Mouse (Mus musculus) limb, embryonic 11.5 days (tissue): Measurements from ENCODE around the gene Cntnap5c. TPM values are rescaled to one million over a fixed set of nuclear protein-coding genes. Genes with fewer than 3 reads are reported as not detected.

Experiments used
- ATAC-seq: fragments of 200-750 bp; cut with Nextera tagmentation; 2 replicates; pipeline ENCODE4 v1.8.0; 2017; ENCODE audit warnings: low read depth; ENCODE audit not compliant: insufficient number of reproducible peaks, low FRiP score, low TSS enrichment
- DNase-seq: peaks from one replicate; pipeline ENCODE4 v3.0.0-alpha.2; 2015; ENCODE audit warnings: low spot score
- H3K27ac ChIP-seq: fragments of 300-500 bp; sonication (generic); replicated peaks from 2 replicates; pipeline ENCODE4 v1.5.1; 2014; ENCODE audit warnings: low read depth, mild to moderate bottlenecking, low read length
- H3K27me3 ChIP-seq: fragments of 300-500 bp; sonication (generic); 2 replicates; pipeline ENCODE4 v1.6.1; 2014; ENCODE audit warnings: mild to moderate bottlenecking, low read length, mixed read lengths; ENCODE audit not compliant: control insufficient read depth, insufficient read depth
- H3K36me3 ChIP-seq: fragments of 300-500 bp; sonication (generic); 2 replicates; pipeline ENCODE4 v1.6.1; 2014; ENCODE audit warnings: mild to moderate bottlenecking, low read length, moderate library complexity, mixed read lengths; ENCODE audit not compliant: control insufficient read depth, insufficient read depth
- H3K4me1 ChIP-seq: fragments of 300-500 bp; sonication (generic); 2 replicates; pipeline ENCODE4 v1.6.1; 2014; ENCODE audit warnings: low read length, mixed read lengths; ENCODE audit not compliant: control insufficient read depth, insufficient read depth
- H3K4me2 ChIP-seq: fragments of 300-500 bp; sonication (generic); 2 replicates; pipeline ENCODE4 v1.6.1; 2014; ENCODE audit warnings: low read depth, mild to moderate bottlenecking, moderate library complexity; ENCODE audit not compliant: severe bottlenecking
- H3K4me3 ChIP-seq: fragments of 300-500 bp; sonication (generic); 2 replicates; pipeline ENCODE4 v1.5.1; 2014; ENCODE audit warnings: low read depth, low read length
- H3K9ac ChIP-seq: fragments of 300-500 bp; sonication (generic); 2 replicates; pipeline ENCODE4 v1.6.1; 2014; ENCODE audit warnings: mild to moderate bottlenecking, low read length
- H3K9me3 ChIP-seq: fragments of 300-500 bp; sonication (generic); 2 replicates; pipeline ENCODE4 v1.6.1; 2016; ENCODE audit warnings: low read length; ENCODE audit not compliant: control insufficient read depth
- WGBS: fragments of 180-500 bp; shearing (Covaris S2); extraction: QIAGEN DNeasy Blood & Tissue Kit; methylation state at CpG from one replicate; pipeline ENCODE4 v1.1.7; 2014; 5-methylcytosine and 5-hydroxymethylcytosine counted together
- polyA plus RNA-seq: library from polyadenylated mRNA; unstranded; fragments of >200 nt; fragmentation: Nextera tagmentation; extraction: Ambion mirVana; gene quantifications from 2 replicates; pipeline ENCODE4 v1.2.1, GENCODE M21; 2014

Cntnap5c gene
- polyA plus RNA-seq, 1 experiment from 2014 or later, result not detected

DNA sequence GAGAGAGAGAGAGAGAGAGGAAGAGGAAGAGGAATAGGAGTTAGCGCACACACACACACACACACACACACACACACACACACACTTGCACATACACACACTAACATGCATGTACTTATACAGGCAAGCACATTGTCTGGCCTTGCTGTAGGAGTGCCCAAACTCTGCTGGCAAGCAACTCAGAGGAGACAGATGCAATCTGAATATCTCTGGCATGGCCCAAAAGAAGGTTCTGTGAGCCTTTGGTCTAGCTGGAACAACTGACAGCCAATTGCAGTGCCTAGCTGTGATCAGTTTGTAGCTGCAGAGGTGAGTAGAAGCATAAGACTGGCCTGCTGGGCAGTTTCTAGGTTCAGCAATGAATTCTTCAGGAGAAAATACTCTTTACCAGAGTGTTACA, 313.3 kb downstream of the Cntnap5c start:
- H3K4me3 ChIP-seq, result no peak overlapping the region
- no peaks in the 10 kb centered on the region for H3K9me3 ChIP-seq
- no peak for DNase-seq
- no peak overlapping the region for H3K27ac ChIP-seq
- no peaks in the 10 kb centered on the region for H3K4me1 ChIP-seq
- ATAC-seq, result no peak
- H3K4me2 ChIP-seq, result no peak overlapping the region
- no peaks in the 10 kb centered on the region for H3K27me3 ChIP-seq
- H3K9ac ChIP-seq, result no peak overlapping the region
- WGBS, result 100% methylated on average over 1 of the region's 1 CpGs
- no peaks in the 10 kb centered on the region for H3K36me3 ChIP-seq

DNA sequence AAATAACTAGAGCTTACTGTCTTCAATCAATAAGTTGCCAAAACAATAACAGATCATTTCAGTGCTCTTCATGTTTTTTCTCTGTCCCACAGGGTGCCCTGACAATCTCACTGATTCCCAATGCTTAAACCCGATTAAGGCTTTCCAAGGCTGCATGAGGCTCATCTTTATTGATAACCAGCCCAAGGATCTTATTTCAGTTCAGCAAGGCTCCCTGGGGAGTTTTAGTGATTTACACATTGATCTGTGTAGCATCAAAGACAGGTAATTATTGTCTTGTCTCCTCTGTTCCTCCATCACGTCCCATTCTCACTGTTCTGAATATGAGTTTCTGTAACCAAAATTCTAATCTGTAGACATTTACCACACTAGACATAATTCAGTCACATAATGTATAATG, 335.1 kb downstream of the Cntnap5c start:
- Histone ChIP-seq H3K27ac (no peak overlapping the region), H3K4me1 (no peaks in the 10 kb centered on the region), H3K27me3 (no peaks in the 10 kb centered on the region), H3K4me2 (no peak overlapping the region), H3K9ac (no peak overlapping the region), H3K9me3 (no peaks in the 10 kb centered on the region), H3K4me3 (no peak overlapping the region), H3K36me3 (no peaks in the 10 kb centered on the region)
- DNase-seq, result no peak
- WGBS, result 76% methylated on average over 2 of the region's 2 CpGs
- ATAC-seq, result no peak

DNA sequence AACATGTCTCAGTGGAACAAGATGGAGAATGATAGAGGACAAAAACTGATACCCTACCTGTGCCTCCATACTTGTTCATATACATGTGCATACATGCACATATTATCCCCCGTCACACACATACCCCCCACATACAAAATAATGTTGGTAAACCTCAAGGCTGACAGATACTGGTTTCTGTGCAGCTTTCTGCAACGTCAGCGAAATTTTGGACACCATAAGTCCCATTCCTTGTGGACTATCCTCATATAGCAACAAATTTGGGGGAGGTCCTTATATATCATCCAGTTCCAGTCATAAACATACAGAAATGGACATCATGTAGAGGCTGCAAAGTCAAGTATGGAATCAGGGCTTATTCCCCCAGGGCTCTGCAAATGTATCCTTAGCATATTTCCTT, 338.5 kb downstream of the Cntnap5c start:
- DNase-seq, result no peak
- no peak overlapping the region for H3K4me3 ChIP-seq
- 87% methylated on average over 3 of the region's 3 CpGs for WGBS
- no peaks in the 10 kb centered on the region for H3K27me3 ChIP-seq
- no peaks in the 10 kb centered on the region for H3K36me3 ChIP-seq
- no peaks in the 10 kb centered on the region for H3K9me3 ChIP-seq
- no peak overlapping the region for H3K4me2 ChIP-seq
- H3K4me1 ChIP-seq, result no peaks in the 10 kb centered on the region
- no peak for ATAC-seq
- no peak overlapping the region for H3K9ac ChIP-seq
- H3K27ac ChIP-seq, result no peak overlapping the region

DNA sequence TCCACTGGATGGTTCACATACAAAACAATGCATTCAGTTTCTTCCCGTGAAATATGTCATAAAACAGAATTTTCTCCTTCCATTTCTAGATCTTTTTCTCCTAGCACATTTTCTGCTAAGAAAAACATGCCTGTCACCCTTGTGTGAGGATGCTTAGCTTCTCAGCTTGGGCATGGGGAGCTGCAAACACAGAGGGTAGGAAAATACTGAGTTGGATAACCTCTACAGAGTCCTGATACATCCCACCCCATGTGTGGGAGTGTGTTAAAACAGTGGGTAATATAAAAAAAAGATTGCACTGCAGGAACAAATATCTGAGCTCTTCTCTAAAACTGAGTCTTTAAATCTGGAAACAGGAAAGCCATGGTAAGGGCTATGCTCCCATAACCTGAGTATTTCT, 339.0 kb downstream of the Cntnap5c start:
- Histone ChIP-seq H3K4me1 (no peaks in the 10 kb centered on the region), H3K9ac (no peak overlapping the region), H3K36me3 (no peaks in the 10 kb centered on the region), H3K9me3 (no peaks in the 10 kb centered on the region), H3K27ac (no peak overlapping the region), H3K27me3 (no peaks in the 10 kb centered on the region), H3K4me3 (no peak overlapping the region), H3K4me2 (no peak overlapping the region)
- DNase-seq (no peak), ATAC-seq (no peak)
- WGBS, result 72% methylated on average over 1 of the region's 1 CpGs

DNA sequence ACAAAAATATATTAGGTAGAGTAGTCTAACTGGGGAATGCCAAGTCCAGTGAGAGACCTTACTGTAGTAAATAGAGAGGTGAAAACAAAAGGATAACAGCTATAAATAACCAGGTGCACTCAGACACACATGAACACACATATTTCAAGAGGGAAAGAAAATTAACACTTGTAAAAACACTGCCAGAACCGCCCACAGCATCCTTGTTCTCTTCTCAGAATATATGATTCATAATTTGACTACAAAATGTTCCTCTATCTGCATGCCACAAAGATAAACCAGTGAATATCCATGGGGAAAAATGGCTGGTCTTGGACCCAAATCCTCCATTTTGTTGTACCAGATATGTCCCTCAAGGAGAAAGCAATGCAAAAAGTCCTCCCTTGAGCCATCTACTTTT, 417.8 kb downstream of the Cntnap5c start:
- Histone ChIP-seq H3K9me3 (no peaks in the 10 kb centered on the region), H3K27ac (no peak overlapping the region), H3K27me3 (no peaks in the 10 kb centered on the region), H3K4me1 (no peaks in the 10 kb centered on the region), H3K4me2 (no peak overlapping the region), H3K9ac (no peak overlapping the region), H3K36me3 (no peaks in the 10 kb centered on the region), H3K4me3 (no peak overlapping the region)
- ATAC-seq, result no peak
- WGBS, result 80% methylated on average over 1 of the region's 1 CpGs
- DNase-seq, result no peak

DNA sequence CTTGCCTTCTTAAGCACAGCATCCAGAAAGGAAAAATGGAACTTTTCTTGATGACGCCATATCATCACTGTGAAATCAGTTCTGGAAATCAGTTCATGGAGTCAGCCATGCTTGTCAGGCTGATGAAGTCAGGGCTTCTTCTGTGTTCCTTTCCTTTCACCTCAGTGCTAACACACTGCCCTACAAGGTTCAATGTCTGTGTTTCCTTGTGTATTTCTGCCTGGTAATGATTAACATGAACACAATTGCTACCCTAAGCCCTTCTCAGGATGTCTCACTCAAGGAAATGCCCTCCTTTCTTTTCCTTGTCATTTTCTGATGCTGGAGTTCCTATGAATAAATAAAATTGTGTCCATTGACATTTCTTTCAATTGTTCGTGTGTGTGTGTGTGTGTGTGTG, 431.8 kb downstream of the Cntnap5c start:
- 95% methylated on average over 2 of the region's 2 CpGs for WGBS
- no peak overlapping the region for H3K4me2 ChIP-seq

DNA sequence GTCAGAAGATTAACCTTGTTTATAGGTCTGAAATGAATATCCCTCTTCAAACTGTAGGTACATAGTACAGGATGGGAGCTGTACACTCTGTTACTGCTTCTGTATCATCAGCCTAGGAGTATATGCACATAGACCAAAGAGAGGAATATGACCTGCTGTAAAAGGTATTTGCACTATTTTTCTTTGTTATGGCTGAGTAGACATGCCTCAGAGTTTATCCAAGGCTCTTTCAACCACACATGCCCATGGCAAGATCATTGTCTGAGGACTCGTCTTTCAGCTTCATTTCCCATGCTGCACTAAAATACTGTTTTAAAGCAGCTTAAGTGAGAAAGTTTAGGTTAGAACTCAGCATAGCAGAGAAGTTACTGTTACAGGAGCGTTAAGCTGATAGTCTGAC, 498.7 kb downstream of the Cntnap5c start:
- H3K4me3 ChIP-seq, result no peak overlapping the region
- no peaks in the 10 kb centered on the region for H3K36me3 ChIP-seq
- 86% methylated on average over 2 of the region's 2 CpGs for WGBS
- H3K9me3 ChIP-seq, result no peaks in the 10 kb centered on the region
- H3K4me1 ChIP-seq, result no peaks in the 10 kb centered on the region
- no peak for DNase-seq
- no peak overlapping the region for H3K27ac ChIP-seq
- no peak for ATAC-seq
- H3K9ac ChIP-seq, result no peak overlapping the region
- H3K4me2 ChIP-seq, result no peak overlapping the region
- no peaks in the 10 kb centered on the region for H3K27me3 ChIP-seq

More for the DNA sequence above, 431.8 kb downstream of the Cntnap5c start:
- no peaks in the 10 kb centered on the region for H3K4me1 ChIP-seq
- no peaks in the 10 kb centered on the region for H3K27me3 ChIP-seq
- DNase-seq, result no peak
- H3K4me3 ChIP-seq, result no peak overlapping the region
- H3K27ac ChIP-seq, result no peak overlapping the region
- H3K36me3 ChIP-seq, result no peaks in the 10 kb centered on the region
- no peaks in the 10 kb centered on the region for H3K9me3 ChIP-seq
- ATAC-seq, result no peak
- H3K9ac ChIP-seq, result no peak overlapping the region

DNA sequence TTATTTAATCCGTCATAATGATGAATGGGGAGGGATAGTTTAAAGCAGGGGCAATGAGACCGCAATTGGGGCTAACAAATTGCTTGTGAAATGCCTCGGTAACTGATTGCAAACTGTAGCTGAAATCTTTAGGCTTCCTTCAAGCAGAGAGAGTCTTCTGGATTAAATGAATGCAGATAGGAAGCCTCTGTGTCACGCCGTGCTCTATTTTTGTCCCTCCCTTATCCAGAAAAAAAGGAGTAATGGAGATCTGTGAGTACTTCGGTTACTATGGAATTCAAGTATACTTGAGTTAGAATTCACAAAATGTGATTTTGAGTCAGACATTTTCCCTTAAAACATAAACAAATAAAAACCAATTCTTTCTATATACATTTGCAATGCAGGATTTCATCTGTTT, 581.9 kb downstream of the Cntnap5c start:
- 82% methylated on average over 6 of the region's 6 CpGs for WGBS
- Histone ChIP-seq H3K4me1 (no peaks in the 10 kb centered on the region), H3K36me3 (no peaks in the 10 kb centered on the region), H3K9me3 (no peaks in the 10 kb centered on the region), H3K4me3 (no peak overlapping the region), H3K27me3 (no peaks in the 10 kb centered on the region), H3K27ac (no peak overlapping the region), H3K9ac (no peak overlapping the region), H3K4me2 (no peak overlapping the region)
- DNase-seq, result no peak
- no peak for ATAC-seq

DNA sequence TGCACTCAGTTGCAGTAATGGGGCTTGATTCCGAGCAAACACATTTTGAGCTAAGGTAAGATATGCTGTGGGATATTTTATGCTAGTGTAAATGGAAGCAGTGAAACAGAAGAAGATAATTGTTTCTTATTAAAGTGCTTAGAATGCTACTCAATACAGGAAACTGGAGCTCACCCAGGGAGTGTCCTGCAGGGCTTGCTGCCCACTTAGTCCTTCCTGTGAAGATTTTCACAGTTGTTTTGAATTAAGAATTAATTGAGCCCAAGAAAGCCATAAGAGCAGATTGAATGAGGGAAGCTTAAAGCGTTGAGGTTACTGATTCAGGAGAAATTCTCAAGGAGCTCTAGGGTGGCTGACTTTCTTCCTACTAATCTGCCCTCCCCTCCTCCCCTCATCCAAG, 586.9 kb downstream of the Cntnap5c start:
- H3K9ac ChIP-seq, result no peak overlapping the region
- ATAC-seq, result no peak
- H3K27ac ChIP-seq, result no peak overlapping the region
- WGBS, result 26% methylated on average over 2 of the region's 2 CpGs
- no peak for DNase-seq
- H3K27me3 ChIP-seq, result no peaks in the 10 kb centered on the region
- H3K4me2 ChIP-seq, result no peak overlapping the region
- no peaks in the 10 kb centered on the region for H3K4me1 ChIP-seq
- H3K4me3 ChIP-seq, result no peak overlapping the region
- no peaks in the 10 kb centered on the region for H3K9me3 ChIP-seq
- no peaks in the 10 kb centered on the region for H3K36me3 ChIP-seq
